Mouse (Mus musculus) heart, postnatal 10 days (tissue): ENCODE measurements around the gene 2210017I01Rik. TPM values are rescaled to one million over a fixed set of nuclear protein-coding genes. Genes with fewer than 3 reads are reported as not detected.

Experiments
- DNase-seq, 2 experiments: peaks; one replicate each; pipeline ENCODE4 v3.0.0; 2021
- intact Hi-C: fragments of 180-260 bp; cut with DNase I; formaldehyde crosslinking; loops from one replicate; pipeline ENCODE4 v1.15.1; 2025
- total RNA-seq, 2 experiments: library from RNA; stranded (reverse); gene quantifications; 2 replicates each; pipeline ENCODE4 v1.2.3; 2021

2210017I01Rik gene
- total RNA-seq, 2 experiments from 2014 or later = not detected

DNA sequence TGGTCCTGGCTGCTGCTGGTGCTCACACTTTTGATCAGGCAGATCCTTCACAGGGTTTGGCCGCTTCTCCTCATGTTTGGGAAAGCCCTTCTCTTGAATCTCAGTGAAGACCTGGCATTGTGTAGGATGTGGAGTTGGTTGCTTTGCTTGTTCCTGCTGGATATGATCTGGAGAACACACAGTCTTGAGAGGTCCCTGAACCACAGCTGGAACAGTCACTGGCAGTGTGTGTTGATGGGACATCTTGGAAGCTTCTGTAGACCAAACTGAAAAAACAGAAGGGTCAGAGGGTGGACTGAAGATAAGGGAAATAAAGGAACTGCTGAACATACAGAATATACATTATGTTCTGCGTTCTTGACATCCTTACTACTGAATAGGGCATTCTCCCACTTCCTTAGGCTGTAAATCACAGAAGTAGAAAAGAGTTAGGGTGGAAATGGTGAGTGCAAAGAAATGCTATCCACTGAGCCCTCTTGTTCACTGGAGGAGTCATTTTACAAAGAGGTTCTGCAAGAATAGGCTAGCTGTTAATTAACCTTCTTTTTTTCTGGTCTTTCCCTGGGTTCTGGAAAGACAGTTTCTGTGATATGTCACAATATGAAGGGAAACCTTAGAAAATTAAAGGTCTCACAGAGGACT, 34.7 kb downstream of the 2210017I01Rik start:
- intact Hi-C loops = no loop called here
- no peak for DNase-seq

DNA sequence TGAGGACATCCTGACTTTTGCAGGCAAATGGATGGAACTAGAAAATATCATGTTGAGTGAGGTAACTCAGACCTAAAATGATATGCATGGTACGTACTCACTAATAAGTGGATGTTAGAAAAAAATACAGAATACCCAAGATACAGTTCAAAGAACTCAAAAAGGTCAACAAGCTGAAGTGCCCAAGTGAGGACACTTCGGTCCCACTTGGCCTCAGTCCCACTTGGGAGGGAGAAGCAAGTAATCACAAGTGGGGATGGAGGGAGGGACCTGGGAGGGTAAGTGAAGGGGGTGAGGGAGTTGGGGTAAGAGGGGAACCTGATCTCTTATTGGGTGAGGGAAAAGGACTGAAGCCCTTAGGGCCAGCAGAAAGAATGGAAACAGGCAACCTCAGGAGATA, 38.5 kb downstream of the 2210017I01Rik start:
- no peak for DNase-seq
- intact Hi-C loops = no loop called here

GRCm38 (mm10) chr3:92565418-92565817, 41.9 kb downstream of the 2210017I01Rik start:
- intact Hi-C loops = no loop called here
- DNase-seq = no peak

Other genes with a start within 250 kb of the 2210017I01Rik start
- not detected for gene Sprr2f, start 242.3 kb downstream of the 2210017I01Rik start, total RNA-seq
- not detected for gene Sprr2h, start 221.8 kb downstream of the 2210017I01Rik start, total RNA-seq
- not detected for gene Sprr2i, start 199.5 kb downstream of the 2210017I01Rik start, total RNA-seq
- not detected for gene Sprr2j-ps, start 189.4 kb downstream of the 2210017I01Rik start, total RNA-seq
- 1 to 10 TPM; 3.9 to 5.2 TPM for gene Gm9774, start 178.1 kb downstream of the 2210017I01Rik start, total RNA-seq
- gene Sprr2k, start 174.9 kb downstream of the 2210017I01Rik start, total RNA-seq = not detected
- not detected for gene Sprr1b, start 168.7 kb downstream of the 2210017I01Rik start, total RNA-seq
- gene Sprr3, start 148.8 kb downstream of the 2210017I01Rik start, total RNA-seq = not detected
- gene Sprr1a, start 121.6 kb downstream of the 2210017I01Rik start, total RNA-seq = not detected
- gene Sprr4, start 107.0 kb downstream of the 2210017I01Rik start, total RNA-seq = not detected
- gene 2310046K23Rik, start 73.0 kb downstream of the 2210017I01Rik start, total RNA-seq = not detected
- not detected for gene Ivl, start 33.8 kb downstream of the 2210017I01Rik start, total RNA-seq
- not detected for gene Smcp, start 18.5 kb downstream of the 2210017I01Rik start, total RNA-seq
- gene Lce6a, start 14.2 kb upstream of the 2210017I01Rik start, total RNA-seq = not detected
- not detected for gene Lce1a1, start 40.8 kb upstream of the 2210017I01Rik start, total RNA-seq
- not detected for gene Lce1b, start 49.4 kb upstream of the 2210017I01Rik start, total RNA-seq
- not detected for gene Lce1a2, start 62.8 kb upstream of the 2210017I01Rik start, total RNA-seq
- gene Lce1c, start 71.8 kb upstream of the 2210017I01Rik start, total RNA-seq = not detected
- not detected for gene Lce1d, start 79.7 kb upstream of the 2210017I01Rik start, total RNA-seq
- gene Lce1e, start 101.6 kb upstream of the 2210017I01Rik start, total RNA-seq = not detected
- not detected for gene Lce1f, start 112.9 kb upstream of the 2210017I01Rik start, total RNA-seq
- not detected for gene Gm38119, start 131.6 kb upstream of the 2210017I01Rik start, total RNA-seq
- gene Lce1g, start 144.8 kb upstream of the 2210017I01Rik start, total RNA-seq = not detected
- gene Lce1h, start 157.6 kb upstream of the 2210017I01Rik start, total RNA-seq = not detected
- gene Lce1i, start 171.4 kb upstream of the 2210017I01Rik start, total RNA-seq = not detected
- gene Lce1j, start 183.0 kb upstream of the 2210017I01Rik start, total RNA-seq = not detected
- gene Lce1k, start 200.4 kb upstream of the 2210017I01Rik start, total RNA-seq = not detected
- gene Kprp, start 219.8 kb upstream of the 2210017I01Rik start, total RNA-seq = not detected
- not detected for gene Lce1l, start 243.8 kb upstream of the 2210017I01Rik start, total RNA-seq